Mouse (Mus musculus) heart, postnatal 4 days (tissue): ENCODE data around the gene Gm8127. TPM values are rescaled to one million over a fixed set of nuclear protein-coding genes. Genes with fewer than 3 reads are reported as not detected.
"Not testable (repeated sequence)": the region's sequence is repeated elsewhere in the genome, so short reads cannot be mapped to it uniquely, and the experiment has no call there.

ENCODE experiments used
- DNase-seq: peaks from one replicate; pipeline ENCODE4 v3.0.0; 2021
- total RNA-seq, 2 experiments: library from RNA; stranded (reverse); gene quantifications; 2 replicates each; pipeline ENCODE4 v1.2.3; 2021

Gm8127 gene
- total RNA-seq, result not detected

DNA sequence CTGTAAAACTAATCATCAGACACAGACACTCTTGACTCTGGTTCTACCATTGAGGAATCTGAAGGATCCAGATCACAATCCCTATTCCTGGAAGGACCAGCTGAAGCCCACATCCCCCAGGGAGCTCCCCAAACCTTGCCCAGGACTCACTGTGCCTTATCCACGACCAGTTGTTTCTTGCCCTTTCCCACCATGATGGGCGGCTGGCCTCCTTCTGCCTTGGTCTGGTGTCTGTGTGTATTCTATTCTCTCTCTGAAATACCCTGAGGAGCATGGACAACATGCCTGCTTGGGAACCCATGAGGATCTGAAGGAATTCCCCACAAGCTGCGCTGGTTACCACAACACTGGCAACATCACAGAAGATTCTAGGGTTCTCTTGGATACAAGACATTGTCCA is at the start of gene Gm8127:
TSS of gene Gm8127 (minus strand) at position 330 of the 400 bp plus-strand sequence.
- not testable (repeated sequence) for DNase-seq

DNA sequence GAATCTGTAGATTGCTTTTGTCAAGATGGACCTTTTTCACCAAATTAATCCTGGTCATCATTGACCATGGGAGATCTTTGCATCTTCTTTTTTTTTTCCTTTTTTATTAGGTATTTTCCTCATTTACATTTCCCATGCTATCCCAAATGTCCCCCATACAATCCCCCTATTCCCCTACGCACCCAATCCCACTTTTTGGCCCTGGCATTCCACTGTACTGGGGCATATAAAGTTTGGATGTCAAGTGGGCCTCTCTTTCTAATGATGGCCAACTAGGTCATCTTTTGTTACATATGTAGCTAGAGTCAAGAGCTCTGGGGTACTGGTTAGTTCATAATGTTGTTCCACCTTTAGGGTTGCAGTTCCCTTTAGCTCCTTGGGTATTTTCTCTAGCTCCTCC is 44.0 kb upstream of the Gm8127 start:
- not testable (repeated sequence) for DNase-seq

DNA sequence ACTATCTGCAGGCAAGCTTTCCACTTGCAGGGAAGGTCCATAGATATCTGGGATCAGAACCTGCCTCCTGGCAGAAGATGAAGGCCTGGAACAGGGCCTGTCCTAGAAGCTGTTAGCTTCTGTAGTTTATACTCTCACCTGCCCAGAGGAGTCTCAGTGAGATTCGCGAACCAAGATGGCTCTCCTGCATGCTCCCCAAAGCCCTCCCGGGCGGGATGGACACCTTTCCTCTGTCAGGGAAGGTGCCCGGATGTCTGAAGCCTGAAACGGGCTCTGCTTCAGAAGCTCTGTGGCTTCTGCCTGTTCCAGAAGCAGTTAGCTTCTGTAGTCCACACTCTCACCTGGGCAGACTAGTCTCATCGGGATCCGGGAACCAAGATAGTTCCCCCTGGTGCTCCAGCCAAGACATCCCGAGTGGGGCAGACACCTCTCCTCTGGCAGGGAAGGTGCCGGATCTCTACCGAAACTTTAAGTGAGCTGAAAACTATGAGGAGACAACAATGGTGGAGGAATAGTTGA is 37.8 kb upstream of the Gm8127 start:
- not testable (repeated sequence) for DNase-seq

DNA sequence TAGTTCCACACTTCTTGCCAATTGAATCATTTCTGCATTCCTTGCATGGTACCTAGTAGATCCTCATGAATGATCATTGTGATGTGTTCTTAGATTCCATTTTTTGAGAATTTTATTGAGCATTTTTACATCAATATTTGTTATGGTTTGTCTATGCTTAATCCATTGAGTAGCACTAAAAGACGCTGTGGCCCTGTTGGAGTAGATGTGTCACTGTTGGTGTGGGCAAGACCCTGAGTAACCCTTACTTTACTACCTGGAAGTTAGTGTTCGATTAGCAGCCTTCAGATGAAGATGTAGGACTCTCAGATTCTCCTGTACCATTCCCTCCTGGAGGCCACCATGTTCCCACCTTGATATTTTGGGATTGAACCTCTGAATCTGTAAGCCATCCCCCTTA is 35.0 kb upstream of the Gm8127 start:
- not testable (repeated sequence) for DNase-seq

DNA sequence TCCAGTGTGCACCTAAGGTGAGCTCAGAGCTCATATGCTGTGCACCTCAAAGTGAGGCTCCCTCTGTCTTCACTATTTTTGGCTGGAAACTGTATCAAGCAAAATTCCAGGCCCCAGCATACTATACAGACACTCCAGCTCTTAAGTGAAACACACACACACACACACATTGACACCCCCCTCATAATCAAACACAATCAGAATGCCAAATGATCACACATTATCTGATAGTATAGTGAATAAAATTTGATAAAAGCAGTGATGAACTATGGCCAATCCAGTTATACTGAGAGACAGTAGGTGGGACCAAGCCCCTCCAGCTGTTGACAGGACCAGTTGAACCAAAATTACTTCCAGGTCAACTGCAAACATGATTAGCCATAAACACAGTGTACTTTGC is 25.9 kb upstream of the Gm8127 start:
- not testable (repeated sequence) for DNase-seq

DNA sequence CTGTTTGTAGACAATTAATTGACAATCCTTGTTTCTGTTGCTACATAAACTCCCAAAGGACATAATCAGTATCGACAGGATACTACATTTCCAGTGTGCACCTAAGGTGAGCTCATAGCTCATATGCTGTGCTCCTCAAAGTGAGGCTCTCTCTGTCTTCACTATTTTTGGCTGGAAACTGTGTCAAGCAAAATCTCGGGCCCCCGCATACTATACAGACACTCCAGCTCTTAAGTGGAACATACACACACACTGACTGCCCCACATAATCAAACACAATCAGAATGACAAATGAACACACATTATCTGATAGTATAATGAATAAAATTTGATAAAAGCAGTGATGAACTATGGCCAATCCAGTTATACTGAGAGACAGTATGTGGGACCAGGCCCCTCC is 15.0 kb downstream of the Gm8127 start:
- not testable (repeated sequence) for DNase-seq

DNA sequence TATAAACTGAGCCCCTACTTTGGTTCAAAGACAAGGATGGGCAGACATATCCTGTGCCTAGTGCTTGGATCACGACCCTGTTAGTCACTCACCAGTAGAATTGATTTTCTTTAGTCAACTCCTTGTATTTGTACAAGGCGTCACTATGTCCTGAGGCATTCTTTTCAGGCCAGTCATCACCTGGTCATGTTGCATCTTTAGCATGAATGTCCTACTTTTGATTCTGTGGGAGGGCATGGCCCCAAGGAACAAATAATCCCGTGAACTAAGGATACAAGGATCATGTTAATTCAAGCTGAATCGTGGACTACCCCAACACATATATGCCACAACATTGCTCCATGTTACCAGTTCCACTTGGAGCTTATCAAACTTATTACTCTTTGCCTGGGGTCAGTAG is 15.5 kb downstream of the Gm8127 start:
- DNase-seq, result not testable (repeated sequence)

DNA sequence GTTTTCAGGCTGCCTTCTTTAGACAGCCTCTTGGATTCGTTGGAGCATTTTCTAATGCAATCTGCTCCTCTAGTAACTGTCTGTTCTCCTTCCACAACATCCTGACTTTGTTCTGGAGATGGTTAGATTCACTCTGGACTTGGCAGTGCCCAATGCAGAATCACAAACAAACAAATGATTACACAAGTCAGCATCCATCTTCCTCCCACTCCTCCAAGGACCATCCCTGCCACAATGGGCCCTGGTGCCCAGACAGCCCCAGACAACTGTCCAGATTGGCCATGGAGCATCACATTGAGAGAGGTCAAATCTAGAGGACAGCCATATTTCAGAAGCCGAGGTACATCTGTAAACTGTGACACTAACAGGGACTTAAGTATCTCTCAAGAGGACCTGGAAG is 16.2 kb downstream of the Gm8127 start:
- DNase-seq, result not testable (repeated sequence)

DNA sequence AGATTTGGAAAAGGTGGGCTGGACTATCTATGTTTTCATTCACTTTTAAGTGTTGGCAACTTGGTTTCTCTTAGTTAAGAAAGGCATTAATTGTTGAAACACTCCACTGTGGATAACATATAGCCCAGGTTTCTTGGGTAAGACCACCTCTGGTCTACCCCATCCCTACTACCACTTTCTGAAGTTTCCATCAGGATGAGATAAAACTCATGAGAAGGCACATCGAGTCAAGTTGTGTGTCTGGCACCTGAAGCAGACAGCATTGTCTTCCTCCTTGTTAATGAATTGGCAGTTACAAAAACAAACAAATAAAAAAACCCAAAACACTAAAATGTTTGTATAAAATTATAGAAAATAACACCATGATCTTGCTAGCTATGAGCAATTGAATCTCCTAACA is 17.9 kb downstream of the Gm8127 start:
- not testable (repeated sequence) for DNase-seq

DNA sequence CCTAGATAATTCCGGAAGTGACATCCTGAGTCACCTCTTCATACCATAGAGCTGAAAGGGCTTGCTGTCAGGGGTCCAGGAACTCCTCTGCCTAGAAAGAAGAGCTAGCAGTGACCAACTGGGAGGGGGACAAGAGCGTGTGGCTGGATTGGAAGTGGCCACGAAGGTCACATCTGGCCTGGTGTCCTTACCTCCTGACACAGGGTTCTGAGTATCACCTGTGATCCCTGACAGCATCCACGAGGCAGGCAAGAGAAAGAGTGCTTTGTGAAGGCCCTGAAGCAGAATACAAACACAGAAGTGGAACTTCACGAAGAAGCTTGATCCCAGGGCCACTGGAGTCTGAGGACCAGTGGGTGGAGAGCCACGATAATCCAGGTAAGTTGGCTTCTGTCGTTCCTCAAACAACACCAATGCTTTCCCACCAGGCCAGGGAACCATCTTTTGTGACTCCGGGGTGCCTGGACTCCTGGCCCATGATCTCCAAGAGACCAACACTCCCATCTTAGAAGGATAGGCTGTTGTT is 18.6 kb downstream of the Gm8127 start, which contains the start of gene Gm9732:
TSS of gene Gm9732 (plus strand) at position 51 of the 526 bp plus-strand sequence.
- not testable (repeated sequence) for DNase-seq

DNA sequence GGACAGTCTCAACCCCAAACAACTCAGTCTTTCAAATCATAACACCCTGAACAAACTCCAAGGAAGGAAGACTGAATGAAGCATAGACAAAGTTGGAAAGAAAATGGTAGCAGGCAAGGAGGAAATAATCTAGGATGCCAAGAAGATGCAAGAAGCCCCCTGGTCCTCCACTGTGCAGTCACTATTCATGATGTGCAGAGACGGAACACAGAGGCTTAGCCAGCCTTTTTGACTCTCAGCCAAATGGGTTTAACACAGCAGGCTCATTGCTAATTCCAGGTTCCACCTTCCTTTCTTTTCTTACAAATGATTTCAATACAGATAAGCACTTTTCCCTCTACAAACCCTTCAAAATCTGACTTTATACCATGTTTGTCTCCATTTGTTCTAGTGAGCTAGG is 20.5 kb downstream of the Gm8127 start:
- DNase-seq, result not testable (repeated sequence)

DNA sequence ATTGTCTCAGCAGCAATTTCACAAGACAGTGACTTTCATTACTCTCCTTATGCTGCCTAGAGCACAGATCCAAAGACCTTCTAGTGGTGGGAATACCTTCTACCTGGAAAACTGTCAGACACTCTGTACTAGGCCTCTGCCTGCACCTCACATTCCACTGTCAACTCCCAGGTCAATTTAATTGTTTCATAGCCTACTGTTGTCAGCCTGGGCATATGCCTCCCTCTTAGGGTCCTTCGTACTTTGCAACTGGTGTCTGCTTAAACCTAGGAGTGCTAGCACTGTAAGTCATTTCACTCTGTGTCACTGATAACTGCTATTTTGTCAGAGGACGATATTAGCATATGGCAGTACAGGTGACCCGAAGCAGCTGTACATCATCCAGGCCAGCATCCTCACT is 24.4 kb downstream of the Gm8127 start:
- DNase-seq, result peak; percentile 10

DNA sequence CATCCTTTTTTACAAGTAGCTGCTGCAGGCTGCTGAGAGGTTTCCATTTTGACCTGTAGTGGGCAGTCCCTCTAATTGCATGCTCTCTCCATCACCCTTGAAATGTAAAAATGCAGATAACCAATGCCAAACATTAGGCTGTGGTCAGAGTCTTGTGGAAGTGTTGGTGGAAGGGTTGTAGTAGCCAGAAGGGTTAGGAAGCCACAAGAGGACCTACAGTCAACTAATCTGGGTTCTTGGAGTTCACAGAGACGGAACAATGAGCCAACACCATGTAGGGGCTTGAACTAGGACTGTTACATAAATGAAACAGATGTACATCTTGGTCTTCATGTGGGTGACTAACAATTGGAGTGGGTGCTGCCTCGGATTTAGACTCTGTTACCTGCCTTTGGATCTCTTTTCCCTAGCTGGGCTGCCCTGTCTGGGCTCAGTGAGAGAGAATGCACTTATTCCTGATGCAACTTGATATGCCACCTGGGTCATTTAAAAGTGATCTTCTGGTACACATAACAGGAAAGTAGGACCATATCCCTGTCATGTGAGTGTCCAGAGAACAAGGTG is 25.0 kb downstream of the Gm8127 start:
- peak; percentile 4 for DNase-seq

DNA sequence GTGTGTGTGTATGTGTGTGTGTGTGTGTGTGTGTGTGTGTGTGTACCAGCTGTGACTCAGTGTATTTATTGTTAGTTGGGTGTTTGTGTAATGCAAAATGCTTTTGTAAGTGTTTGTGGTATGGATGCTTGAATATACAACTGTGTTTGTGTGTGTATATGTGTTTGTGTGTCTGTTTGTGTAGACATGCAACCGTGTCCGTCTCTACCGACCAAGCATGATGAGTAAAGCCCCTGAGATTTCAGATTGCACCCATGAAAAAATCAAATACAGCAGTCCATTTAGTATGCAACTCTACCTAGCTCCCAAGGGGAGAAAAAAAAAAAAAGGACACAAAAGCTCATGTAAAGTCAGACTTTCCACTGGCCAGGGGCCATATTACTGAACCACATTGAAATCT is 30.2 kb downstream of the Gm8127 start:
- DNase-seq, result not testable (repeated sequence)

DNA sequence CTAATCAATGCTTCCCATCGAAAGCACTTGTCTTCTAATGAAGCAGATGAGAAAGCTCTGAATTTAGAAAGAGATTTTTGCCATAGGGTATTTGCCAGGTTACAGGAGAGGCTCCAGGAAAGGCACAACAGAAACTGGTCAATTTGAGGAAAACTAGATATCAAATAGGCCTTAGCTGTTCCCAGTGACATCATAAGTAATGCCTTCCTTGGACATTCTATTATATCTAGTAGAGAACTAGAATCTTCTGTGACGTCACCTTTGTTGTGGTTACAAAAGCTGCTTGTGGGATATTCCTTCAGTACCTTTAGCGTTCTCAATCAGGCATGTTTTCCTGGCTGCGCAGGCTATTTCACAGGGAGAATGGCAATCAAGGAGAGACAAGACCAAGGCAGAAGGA is 35.3 kb downstream of the Gm8127 start, which contains the start of gene Gm8126:
TSS of gene Gm8126 (plus strand) at position 301 of the 400 bp plus-strand sequence.
- not testable (repeated sequence) for DNase-seq

DNA sequence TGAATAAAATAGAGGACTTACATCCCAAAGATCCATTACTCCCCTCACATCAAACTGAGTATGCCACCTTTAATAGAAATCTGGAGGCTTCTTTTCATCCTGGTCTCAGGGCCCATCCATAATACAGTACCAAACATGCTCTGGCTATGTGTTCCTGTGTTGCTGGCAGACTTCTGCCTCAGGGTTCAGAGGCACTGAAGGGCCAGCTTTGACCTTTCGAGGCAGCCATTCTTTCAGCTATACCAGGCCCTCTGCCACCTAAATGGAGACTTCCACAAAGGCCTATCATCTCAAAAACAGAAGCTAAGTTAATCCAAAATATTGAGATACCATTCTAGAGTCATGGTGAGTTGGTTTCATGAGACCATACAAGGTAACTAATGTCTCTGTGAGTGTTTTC is 37.1 kb downstream of the Gm8127 start:
- DNase-seq, result not testable (repeated sequence)

DNA sequence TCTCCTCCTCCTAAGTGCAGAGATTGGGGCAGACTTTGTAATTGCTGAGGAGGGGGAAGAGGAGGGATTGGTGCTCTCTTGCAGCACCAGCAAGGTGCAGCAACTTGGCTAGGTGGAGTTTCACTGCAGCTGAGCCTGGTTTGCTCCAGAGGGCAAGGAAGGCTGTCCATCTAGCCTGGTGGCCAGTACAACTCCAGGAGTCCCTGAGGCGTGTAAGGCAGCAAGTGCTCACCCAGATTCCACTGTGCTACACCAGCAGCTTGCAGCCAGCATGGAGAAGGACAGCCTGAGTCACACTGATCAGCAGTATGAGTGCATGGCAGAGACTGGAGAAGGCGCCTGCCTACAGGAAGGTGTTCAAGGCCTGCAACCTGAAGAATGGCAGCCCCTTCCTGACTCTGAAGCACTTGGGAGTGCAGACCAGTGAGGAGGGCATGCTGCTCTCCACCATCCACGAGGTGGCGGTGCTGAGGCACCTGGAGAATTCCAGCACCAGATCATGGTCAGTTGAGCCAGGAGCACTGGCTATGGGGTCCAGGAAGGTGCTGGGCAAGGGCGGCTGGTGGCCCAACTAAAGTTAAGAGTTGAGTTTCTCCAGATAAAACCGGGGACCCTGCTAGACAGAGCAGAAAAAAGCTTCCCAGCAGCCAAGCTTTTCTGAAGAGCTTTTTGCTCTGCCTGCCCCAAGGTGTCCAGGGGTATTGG is 42.9 kb downstream of the Gm8127 start:
- not testable (repeated sequence) for DNase-seq

DNA sequence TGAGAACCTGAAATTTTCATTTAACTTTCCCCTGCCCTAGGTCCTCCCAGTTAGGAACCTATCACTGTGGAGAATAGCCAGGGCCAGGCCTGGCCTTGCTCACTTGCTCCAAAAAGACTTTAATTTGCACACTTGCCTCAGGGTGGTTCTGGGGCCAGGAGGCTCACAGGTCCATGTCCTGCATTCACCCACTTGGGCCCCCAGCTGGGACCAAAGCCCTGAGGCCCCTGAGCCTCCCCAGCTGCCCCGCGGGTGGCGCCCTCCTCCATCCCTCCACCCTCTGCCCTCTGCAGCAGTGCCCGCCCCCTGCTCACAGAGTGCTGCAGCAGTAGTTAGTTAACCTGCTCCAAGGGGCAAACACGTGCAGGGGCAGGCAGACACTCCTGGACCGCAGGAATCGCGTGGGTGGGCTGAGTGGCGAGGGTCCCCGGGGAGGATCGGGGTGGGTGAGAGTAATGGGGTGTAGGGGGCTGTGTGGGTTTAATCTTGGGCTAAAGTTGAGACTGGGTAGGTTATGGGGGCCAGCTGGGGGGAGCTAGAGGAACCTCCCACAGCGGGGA is 43.9 kb downstream of the Gm8127 start:
- DNase-seq, result not testable (repeated sequence)

Other genes with a start within 250 kb of the Gm8127 start
- not detected for gene Gm8094, start 217.2 kb downstream of the Gm8127 start, total RNA-seq
- not detected for gene Gm8104, start 193.2 kb downstream of the Gm8127 start, total RNA-seq
- gene Gm7233, start 114.0 kb downstream of the Gm8127 start, total RNA-seq, result not detected
- not detected for gene Gm8122, start 58.5 kb downstream of the Gm8127 start, total RNA-seq
- gene Gm8126, start 35.2 kb downstream of the Gm8127 start, total RNA-seq, result not detected
- not detected for gene Gm9732, start 18.8 kb downstream of the Gm8127 start, total RNA-seq
- gene 1700001F09Rik, start 54.0 kb upstream of the Gm8127 start, total RNA-seq, result not detected
- not detected for gene Gm8138, start 122.5 kb upstream of the Gm8127 start, total RNA-seq
- gene Gm5799, start 249.7 kb upstream of the Gm8127 start, total RNA-seq, result under 1 TPM in 1 of 2 experiments, not detected in 1; 0.27 TPM